Mouse (Mus musculus): ENCODE measurements at regions not wholly inside any gene's neighbourhood (a gene's known extent, or its start where the extent isn't known, plus 50 kb on each side); places are given as distances from the start of the nearest gene placed in this dataset.
"Not testable (repeated sequence)": the region's sequence is repeated elsewhere in the genome, so short reads cannot be mapped to it uniquely, and the experiment has no call there.

- Histone ChIP-seq H3K36me3 (no peaks in the 10 kb centered on the region), H3K9ac (no peak overlapping the region), H3K27ac (no peak overlapping the region), H3K4me1 (no peaks in the 10 kb centered on the region), H3K4me3 (no peak overlapping the region), H3K4me2 (no peak overlapping the region), H3K27me3 (no peaks in the 10 kb centered on the region), H3K9me3 (no peaks in the 10 kb centered on the region)
- WGBS = 68% methylated on average over 2 of the region's 2 CpGs
- no peak for ATAC-seq (ENCODE audit: insufficient number of reproducible peaks, insufficient read depth, low FRiP score, low TSS enrichment, low read depth)
Measured at GRCm38 (mm10) chr5:45382804-45383203, 67.2 kb downstream of the Qdpr start.

GRCm38 (mm10) chr5:45378486-45378885, 71.5 kb downstream of the Qdpr start:
- Histone ChIP-seq H3K27me3 (no peaks in the 10 kb centered on the region), H3K4me1 (no peaks in the 10 kb centered on the region)

GRCm38 (mm10) chr5:45373069-45373468, 77.0 kb downstream of the Qdpr start:
- Histone ChIP-seq H3K9ac (no peak overlapping the region), H3K4me2 (no peak overlapping the region), H3K27me3 (no peaks in the 10 kb centered on the region), H3K27ac (no peak overlapping the region), H3K9me3 (no peaks in the 10 kb centered on the region), H3K4me1 (no peaks in the 10 kb centered on the region), H3K4me3 (no peak overlapping the region), H3K36me3 (no peaks in the 10 kb centered on the region)
- ATAC-seq (ENCODE audit: insufficient number of reproducible peaks, insufficient read depth, low FRiP score, low TSS enrichment, low read depth) = no peak
- WGBS = 80% methylated on average over 2 of the region's 2 CpGs

More at GRCm38 (mm10) chr5:45378486-45378885, 71.5 kb downstream of the Qdpr start:
- ATAC-seq (ENCODE audit: insufficient number of reproducible peaks, insufficient read depth, low FRiP score, low TSS enrichment, low read depth) = no peak
- H3K36me3 ChIP-seq = no peaks in the 10 kb centered on the region
- no peaks in the 10 kb centered on the region for H3K9me3 ChIP-seq
- no peak overlapping the region for H3K27ac ChIP-seq
- no peak overlapping the region for H3K4me2 ChIP-seq
- no peak overlapping the region for H3K4me3 ChIP-seq
- H3K9ac ChIP-seq = no peak overlapping the region
- WGBS = 9% methylated on average over 2 of the region's 2 CpGs

DNA sequence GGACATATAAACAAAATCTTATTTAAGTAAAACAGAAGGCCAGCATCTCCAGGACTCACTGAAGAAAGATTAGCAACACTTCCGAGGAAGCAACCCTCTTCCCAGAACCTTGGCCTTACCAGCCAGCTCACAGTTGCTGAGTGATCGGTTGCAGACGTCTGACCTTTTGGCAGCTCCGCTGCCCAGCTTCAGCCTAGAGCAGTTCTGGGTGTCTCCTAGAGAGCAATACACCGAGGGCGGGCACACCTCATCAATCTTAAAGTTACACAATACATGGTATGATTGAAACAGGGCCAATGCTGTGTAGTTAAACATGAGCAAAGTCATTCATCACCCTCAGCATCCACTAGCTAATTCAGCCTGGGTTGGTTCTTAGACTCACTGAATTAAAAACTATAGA, 81.6 kb downstream of the Qdpr start:
- Histone ChIP-seq H3K9ac (no peak overlapping the region), H3K27ac (no peak overlapping the region), H3K4me3 (no peak overlapping the region), H3K36me3 (no peaks in the 10 kb centered on the region), H3K4me1 (no peaks in the 10 kb centered on the region), H3K27me3 (no peaks in the 10 kb centered on the region), H3K9me3 (no peaks in the 10 kb centered on the region), H3K4me2 (no peak overlapping the region)
- 83% methylated on average over 6 of the region's 6 CpGs for WGBS
- no peak for ATAC-seq (ENCODE audit: insufficient number of reproducible peaks, insufficient read depth, low FRiP score, low TSS enrichment, low read depth)

GRCm38 (mm10) chr5:45360189-45360588, 89.8 kb downstream of the Qdpr start:
- Histone ChIP-seq H3K4me2 (no peak overlapping the region), H3K9me3 (no peaks in the 10 kb centered on the region), H3K4me1 (no peaks in the 10 kb centered on the region), H3K27ac (no peak overlapping the region), H3K27me3 (no peaks in the 10 kb centered on the region), H3K36me3 (no peaks in the 10 kb centered on the region), H3K4me3 (no peak overlapping the region), H3K9ac (no peak overlapping the region)
- ATAC-seq (ENCODE audit: insufficient number of reproducible peaks, insufficient read depth, low FRiP score, low TSS enrichment, low read depth) = no peak

GRCm38 (mm10) chr5:45340411-45340810, 109.6 kb downstream of the Qdpr start:
- Histone ChIP-seq H3K36me3 (no peaks in the 10 kb centered on the region), H3K4me1 (no peaks in the 10 kb centered on the region), H3K4me2 (no peak overlapping the region), H3K27me3 (no peaks in the 10 kb centered on the region), H3K9me3 (no peaks in the 10 kb centered on the region), H3K27ac (no peak overlapping the region), H3K9ac (no peak overlapping the region), H3K4me3 (no peak overlapping the region)
- 92% methylated on average over 3 of the region's 3 CpGs for WGBS
- ATAC-seq (ENCODE audit: insufficient number of reproducible peaks, insufficient read depth, low FRiP score, low TSS enrichment, low read depth) = no peak

DNA sequence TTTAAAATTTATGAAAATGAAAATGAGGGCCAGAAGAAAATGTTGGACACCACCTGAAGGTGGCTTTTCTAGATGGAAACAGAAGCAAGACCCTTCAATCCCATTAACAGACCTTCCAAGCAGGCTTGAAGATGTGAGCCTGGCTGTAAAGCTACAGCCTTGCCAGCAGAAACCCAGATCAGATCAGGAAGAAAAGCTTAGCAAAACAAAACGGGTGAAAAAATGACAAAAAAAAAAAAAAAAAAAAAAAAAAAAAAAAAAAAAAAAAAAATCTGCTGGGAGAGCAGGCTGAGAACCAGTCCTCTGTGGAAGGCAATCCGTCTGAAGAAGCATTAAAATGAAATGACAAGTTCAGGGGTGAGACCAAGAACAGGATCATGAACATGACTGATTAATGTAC, 113.2 kb downstream of the Qdpr start:
- H3K9ac ChIP-seq = no peak overlapping the region
- no peaks in the 10 kb centered on the region for H3K27me3 ChIP-seq
- H3K4me2 ChIP-seq = no peak overlapping the region
- no peaks in the 10 kb centered on the region for H3K36me3 ChIP-seq
- no peak overlapping the region for H3K27ac ChIP-seq
- no peaks in the 10 kb centered on the region for H3K9me3 ChIP-seq
- H3K4me3 ChIP-seq = no peak overlapping the region
- 69% methylated on average over 2 of the region's 2 CpGs for WGBS
- ATAC-seq (ENCODE audit: insufficient number of reproducible peaks, insufficient read depth, low FRiP score, low TSS enrichment, low read depth) = no peak
- H3K4me1 ChIP-seq = no peaks in the 10 kb centered on the region

- not testable (repeated sequence) for ATAC-seq (ENCODE audit: insufficient number of reproducible peaks, insufficient read depth, low FRiP score, low TSS enrichment, low read depth); H3K27ac ChIP-seq; H3K9ac ChIP-seq; H3K36me3 ChIP-seq; H3K4me1 ChIP-seq; H3K27me3 ChIP-seq; H3K4me2 ChIP-seq; H3K9me3 ChIP-seq; H3K4me3 ChIP-seq
- WGBS = 57% methylated on average over 2 of the region's 2 CpGs
Measured at GRCm38 (mm10) chr5:45324468-45324867, 125.6 kb downstream of the Qdpr start.

- Histone ChIP-seq H3K36me3 (no peaks in the 10 kb centered on the region), H3K4me2 (no peak overlapping the region), H3K9me3 (no peaks in the 10 kb centered on the region), H3K27me3 (no peaks in the 10 kb centered on the region), H3K4me1 (no peaks in the 10 kb centered on the region), H3K9ac (no peak overlapping the region), H3K4me3 (no peak overlapping the region), H3K27ac (no peak overlapping the region)
- WGBS = 85% methylated on average over 4 of the region's 4 CpGs
- ATAC-seq (ENCODE audit: insufficient number of reproducible peaks, insufficient read depth, low FRiP score, low TSS enrichment, low read depth) = no peak
Measured at GRCm38 (mm10) chr5:45323500-45323899, 126.5 kb downstream of the Qdpr start.

GRCm38 (mm10) chr5:45318026-45318425, 132.0 kb downstream of the Qdpr start:
- H3K4me1 ChIP-seq = no peaks in the 10 kb centered on the region
- no peak overlapping the region for H3K9ac ChIP-seq
- WGBS = 83% methylated on average over 2 of the region's 2 CpGs
- no peaks in the 10 kb centered on the region for H3K9me3 ChIP-seq
- no peaks in the 10 kb centered on the region for H3K36me3 ChIP-seq
- H3K4me2 ChIP-seq = no peak overlapping the region
- H3K27ac ChIP-seq = no peak overlapping the region
- H3K27me3 ChIP-seq = no peaks in the 10 kb centered on the region
- no peak for ATAC-seq (ENCODE audit: insufficient number of reproducible peaks, insufficient read depth, low FRiP score, low TSS enrichment, low read depth)
- no peak overlapping the region for H3K4me3 ChIP-seq

- Histone ChIP-seq H3K27me3 (no peaks in the 10 kb centered on the region), H3K9me3 (no peaks in the 10 kb centered on the region), H3K4me1 (no peaks in the 10 kb centered on the region; the same call in 1 of the 2 replicates), H3K4me2 (no peak overlapping the region), H3K36me3 (no peaks in the 10 kb centered on the region), H3K4me3 (no peak overlapping the region), H3K9ac (no peak overlapping the region), H3K27ac (0 out of 2 replicates have a peak overlapping the region, but pooled peaks have one; percentile 24)
- ATAC-seq (ENCODE audit: insufficient number of reproducible peaks, insufficient read depth, low FRiP score, low TSS enrichment, low read depth) = no peak
- 80% methylated on average over 1 of the region's 1 CpGs for WGBS
Measured at GRCm38 (mm10) chr5:45301120-45301519, 148.9 kb downstream of the Qdpr start.

DNA sequence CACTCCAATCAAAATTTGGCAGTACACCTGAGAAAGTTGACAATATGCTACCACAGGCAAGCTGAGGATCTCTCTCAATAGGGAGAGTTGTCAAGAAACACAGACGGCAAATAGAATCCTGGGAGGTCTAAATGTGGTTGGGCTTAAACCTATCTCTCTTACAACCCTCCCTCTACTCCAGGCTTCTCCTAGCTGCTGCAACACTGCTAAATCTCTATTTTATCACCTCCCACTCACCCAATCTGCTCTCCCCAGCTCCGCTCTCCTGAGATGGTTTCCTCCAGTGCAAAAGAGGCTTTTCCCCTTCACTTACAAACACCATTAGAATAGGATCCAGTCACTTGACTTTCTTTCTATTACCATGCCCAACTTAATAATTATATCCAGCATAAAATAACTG, 151.2 kb downstream of the Qdpr start:
- Histone ChIP-seq H3K9me3 (no peaks in the 10 kb centered on the region), H3K4me2 (no peak overlapping the region), H3K36me3 (no peaks in the 10 kb centered on the region), H3K4me1 (no peaks in the 10 kb centered on the region; the same call in 1 of the 2 replicates), H3K4me3 (no peak overlapping the region), H3K27me3 (no peaks in the 10 kb centered on the region), H3K27ac (no peak overlapping the region), H3K9ac (no peak overlapping the region)
- WGBS = 63% methylated on average over 2 of the region's 2 CpGs
- no peak for ATAC-seq (ENCODE audit: insufficient number of reproducible peaks, insufficient read depth, low FRiP score, low TSS enrichment, low read depth)

- Histone ChIP-seq H3K4me1 (no peaks in the 10 kb centered on the region), H3K9me3 (no peaks in the 10 kb centered on the region), H3K4me3 (no peak overlapping the region), H3K36me3 (no peaks in the 10 kb centered on the region), H3K27me3 (no peaks in the 10 kb centered on the region), H3K9ac (no peak overlapping the region), H3K27ac (no peak overlapping the region), H3K4me2 (no peak overlapping the region)
- WGBS = 37% methylated on average over 4 of the region's 4 CpGs
- no peak for ATAC-seq (ENCODE audit: insufficient number of reproducible peaks, insufficient read depth, low FRiP score, low TSS enrichment, low read depth)
Measured at GRCm38 (mm10) chr5:45295134-45295533, 154.9 kb downstream of the Qdpr start.
